Mouse (Mus musculus) heart, postnatal 0 days (tissue): Measurements from ENCODE around the gene Zbp1. TPM values are rescaled to one million over a fixed set of nuclear protein-coding genes. Genes with fewer than 3 reads are reported as not detected.

ENCODE experiments used
- ATAC-seq: fragments of 200-750 bp; cut with Nextera tagmentation; 2 replicates; pipeline ENCODE4 v1.8.0; 2017; ENCODE audit warnings: low read depth, moderate number of reproducible peaks, moderate library complexity; ENCODE audit not compliant: insufficient read depth
- DNase-seq: peaks from one replicate; pipeline ENCODE4 v3.0.0-alpha.2; 2016; ENCODE audit warnings: low spot score
- H3K27ac ChIP-seq: fragments of 300-500 bp; sonication (generic); 2 replicates; pipeline ENCODE4 v1.5.1; 2014; ENCODE audit warnings: low read depth, mild to moderate bottlenecking
- H3K27me3 ChIP-seq: fragments of 300-500 bp; sonication (generic); 2 replicates; pipeline ENCODE4 v1.6.1; 2014; ENCODE audit warnings: low read length, mixed read lengths; ENCODE audit not compliant: control insufficient read depth, insufficient read depth
- H3K36me3 ChIP-seq: fragments of 300-500 bp; sonication (generic); replicated peaks from 2 replicates; pipeline ENCODE4 v1.6.1; 2014; ENCODE audit warnings: low read length, mixed read lengths; ENCODE audit not compliant: control insufficient read depth, insufficient read depth
- H3K4me1 ChIP-seq: fragments of 300-500 bp; sonication (generic); 2 replicates; pipeline ENCODE4 v1.6.1; 2014; ENCODE audit warnings: antibody characterized with exemption; ENCODE audit not compliant: control insufficient read depth, insufficient read depth
- H3K4me2 ChIP-seq: fragments of 300-500 bp; sonication (generic); 2 replicates; pipeline ENCODE4 v1.6.1; 2014; ENCODE audit warnings: low read depth, mild to moderate bottlenecking, low read length, moderate library complexity
- H3K4me3 ChIP-seq: fragments of 300-500 bp; sonication (generic); 2 replicates; pipeline ENCODE4 v1.5.1; 2014; ENCODE audit warnings: low read depth, low read length
- H3K9ac ChIP-seq: fragments of 300-500 bp; sonication (generic); replicated peaks from 2 replicates; pipeline ENCODE4 v1.6.1; 2014; ENCODE audit warnings: low read depth, low read length, mixed read lengths
- H3K9me3 ChIP-seq: fragments of 300-500 bp; sonication (generic); replicated peaks from 2 replicates; pipeline ENCODE4 v1.6.1; 2016; ENCODE audit warnings: low read length; ENCODE audit not compliant: control insufficient read depth
- CTCF ChIP-seq: IDR thresholded peaks from 2 replicates; pipeline ENCODE4 v1.5.1; 2016; ENCODE audit warnings: antibody characterized with exemption, control low read depth, low read depth
- EP300 ChIP-seq: IDR thresholded peaks from 2 replicates; pipeline ENCODE4 v1.6.1; 2016; ENCODE audit warnings: antibody characterized with exemption, low read depth
- WGBS: fragments of 180-500 bp; shearing (Covaris S2); extraction: QIAGEN DNeasy Blood & Tissue Kit; methylation state at CpG from one replicate; pipeline ENCODE4 v1.1.7; 2014; 5-methylcytosine and 5-hydroxymethylcytosine counted together
- polyA plus RNA-seq: library from polyadenylated mRNA; unstranded; fragments of >200 nt; fragmentation: Nextera tagmentation; extraction: Ambion mirVana; gene quantifications from 2 replicates; pipeline ENCODE4 v1.2.1, GENCODE M21; 2015
- total RNA-seq: library from RNA; depleted of rRNA; stranded (reverse); fragments of >200 nt; gene quantifications from 2 replicates; pipeline ENCODE4 v1.2.3, GENCODE M21; 2014; ENCODE audit warnings: low replicate concordance

Zbp1 gene
- total and polyA plus RNA-seq, 2 experiments from 2014 or later = 1.1 to 3.1 TPM

GRCm38 (mm10) chr2:173249965-173250364 is 31.2 kb upstream of the Zbp1 start:
- Histone ChIP-seq H3K9ac (no peak overlapping the region), H3K4me1 (peaks cover 51% of the 10 kb centered on the region), H3K27ac (no peak overlapping the region), H3K4me2 (no peak overlapping the region), H3K4me3 (no peak overlapping the region), H3K36me3 (no peaks in the 10 kb centered on the region), H3K27me3 (no peaks in the 10 kb centered on the region), H3K9me3 (no peaks in the 10 kb centered on the region)
- ATAC-seq (no peak), DNase-seq (no peak)
- 63% methylated on average over 8 of the region's 8 CpGs for WGBS
- TF ChIP-seq CTCF (no peak), EP300 (no peak)

- no peak overlapping the region for H3K4me3 ChIP-seq
- H3K36me3 ChIP-seq = no peaks in the 10 kb centered on the region
- DNase-seq (no peak), ATAC-seq (no peak)
- H3K27ac ChIP-seq = no peak overlapping the region
- TF ChIP-seq EP300 (no peak), CTCF (no peak)
- H3K4me1 ChIP-seq = peaks cover 45% of the 10 kb centered on the region
- no peak overlapping the region for H3K4me2 ChIP-seq
- H3K9ac ChIP-seq = no peak overlapping the region
- H3K9me3 ChIP-seq = no peaks in the 10 kb centered on the region
- 51% methylated on average over 2 of the region's 3 CpGs for WGBS
- no peaks in the 10 kb centered on the region for H3K27me3 ChIP-seq
These were observed 30.7 kb upstream of the Zbp1 start for GRCm38 (mm10) chr2:173249386-173249785.

GRCm38 (mm10) chr2:173248822-173249221 is 30.1 kb upstream of the Zbp1 start:
- no peaks in the 10 kb centered on the region for H3K27me3 ChIP-seq
- ATAC-seq (no peak), DNase-seq (no peak)
- no peaks in the 10 kb centered on the region for H3K9me3 ChIP-seq
- WGBS = 80% methylated on average over 7 of the region's 7 CpGs
- H3K36me3 ChIP-seq = no peaks in the 10 kb centered on the region
- H3K27ac ChIP-seq = no peak overlapping the region
- H3K9ac ChIP-seq = no peak overlapping the region
- no peak overlapping the region for H3K4me2 ChIP-seq
- H3K4me3 ChIP-seq = no peak overlapping the region
- peaks cover 43% of the 10 kb centered on the region for H3K4me1 ChIP-seq
- no peak for TF ChIP-seq CTCF
- no peak for TF ChIP-seq EP300

GRCm38 (mm10) chr2:173247911-173248310 is 29.2 kb upstream of the Zbp1 start:
- Histone ChIP-seq H3K9ac (no peak overlapping the region), H3K9me3 (no peaks in the 10 kb centered on the region), H3K27me3 (no peaks in the 10 kb centered on the region), H3K4me3 (no peak overlapping the region), H3K4me2 (no peak overlapping the region), H3K4me1 (peaks cover 34% of the 10 kb centered on the region), H3K36me3 (no peaks in the 10 kb centered on the region), H3K27ac (no peak overlapping the region)
- 25% methylated on average over 2 of the region's 2 CpGs for WGBS
- DNase-seq (no peak), ATAC-seq (no peak)
- TF ChIP-seq CTCF (no peak), EP300 (no peak)

- no peak for TF ChIP-seq CTCF
- no peak for TF ChIP-seq EP300
- ATAC-seq (no peak), DNase-seq (no peak)
- Histone ChIP-seq H3K4me3 (no peak overlapping the region), H3K27ac (no peak overlapping the region), H3K4me2 (no peak overlapping the region), H3K4me1 (peaks cover 28% of the 10 kb centered on the region), H3K9ac (no peak overlapping the region), H3K9me3 (no peaks in the 10 kb centered on the region), H3K27me3 (no peaks in the 10 kb centered on the region), H3K36me3 (no peaks in the 10 kb centered on the region)
- WGBS = 50% methylated on average over 2 of the region's 2 CpGs
These were observed 28.5 kb upstream of the Zbp1 start for GRCm38 (mm10) chr2:173247197-173247596.

- WGBS = 66% methylated on average over 8 of the region's 8 CpGs
- no peak overlapping the region for H3K27ac ChIP-seq
- no peak overlapping the region for H3K4me3 ChIP-seq
- H3K36me3 ChIP-seq = no peaks in the 10 kb centered on the region
- H3K9ac ChIP-seq = no peak overlapping the region
- H3K9me3 ChIP-seq = no peaks in the 10 kb centered on the region
- no peak for TF ChIP-seq EP300
- TF ChIP-seq CTCF = 0 out of 2 replicates have a peak, but pooled peaks have one; percentile 16
- ATAC-seq (no peak), DNase-seq (no peak)
- no peak overlapping the region for H3K4me2 ChIP-seq
- H3K4me1 ChIP-seq = peaks cover 23% of the 10 kb centered on the region
- no peaks in the 10 kb centered on the region for H3K27me3 ChIP-seq
These were observed 28.0 kb upstream of the Zbp1 start for GRCm38 (mm10) chr2:173246688-173247087.
